Mouse (Mus musculus) liver (tissue): ENCODE results near the gene Shisa2.
"Not testable (repeated sequence)": the region's sequence is repeated elsewhere in the genome, so short reads cannot be mapped to it uniquely, and the experiment has no call there.

Experiments used
- DNase-seq: peaks from one replicate; pipeline ENCODE4 v3.0.0-alpha.2; 2020; ENCODE audit warnings: mixed read lengths

The Shisa2 gene

GRCm38 (mm10) chr14:59625158-59625805, at the start of gene Shisa2:
Gene Shisa2, plus strand, starts transcription at chr14:59625308.
- DNase-seq: peak; percentile 71

- DNase-seq: no peak
Measured at GRCm38 (mm10) chr14:59576385-59576784, 48.7 kb upstream of the Shisa2 start.

DNA sequence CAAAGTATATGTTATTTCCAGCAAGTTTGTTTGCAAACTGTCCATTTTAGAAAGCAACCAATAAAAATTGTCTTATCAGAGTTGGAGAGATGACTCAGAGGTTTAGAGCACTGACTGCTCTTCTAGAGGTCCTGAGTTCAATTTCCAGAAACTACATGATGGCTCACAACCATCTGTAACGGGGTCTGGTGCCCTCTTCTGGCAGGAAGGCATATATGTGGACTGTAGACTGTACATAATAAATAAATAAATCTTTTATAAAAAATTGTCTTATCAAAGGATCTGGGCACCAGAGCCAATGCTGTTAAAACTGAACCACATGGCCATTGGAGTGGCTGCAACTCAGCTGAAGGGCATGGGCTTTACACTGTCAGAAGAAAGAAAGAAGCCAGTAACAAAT, 34.5 kb upstream of the Shisa2 start:
- peak; percentile 16 for DNase-seq

GRCm38 (mm10) chr14:59591901-59592300, 33.2 kb upstream of the Shisa2 start:
- DNase-seq: no peak

- no peak for DNase-seq
Measured at GRCm38 (mm10) chr14:59592593-59592992, 32.5 kb upstream of the Shisa2 start.

- DNase-seq: no peak
Measured at GRCm38 (mm10) chr14:59594988-59595387, 30.1 kb upstream of the Shisa2 start.

- peak; percentile 93 for DNase-seq
Measured at GRCm38 (mm10) chr14:59597398-59598259, 27.5 kb upstream of the Shisa2 start, which contains the start of gene Cdadc1. Gene Cdadc1, minus strand, starts transcription at chr14:59597959.

DNA sequence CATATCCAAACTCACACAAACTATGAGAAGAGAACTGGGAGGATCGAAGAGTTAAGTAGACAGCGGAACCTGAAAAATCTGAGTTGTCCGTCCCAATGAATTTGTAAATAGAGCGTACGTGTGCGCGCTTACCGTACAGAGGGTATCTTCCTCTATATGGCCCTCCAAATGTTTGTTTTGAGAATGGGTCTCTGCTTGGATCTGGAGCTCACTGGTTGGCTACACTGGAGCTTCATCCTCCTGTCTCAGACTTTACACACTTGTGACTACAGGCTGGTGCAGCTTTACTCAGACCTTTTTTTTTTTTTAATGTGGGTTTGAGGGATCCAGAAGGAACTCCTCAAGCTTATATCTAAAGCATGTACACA, 26.9 kb upstream of the Shisa2 start:
- DNase-seq: no peak

- DNase-seq: no peak
Measured at GRCm38 (mm10) chr14:59604002-59604645, 21.0 kb upstream of the Shisa2 start.

DNA sequence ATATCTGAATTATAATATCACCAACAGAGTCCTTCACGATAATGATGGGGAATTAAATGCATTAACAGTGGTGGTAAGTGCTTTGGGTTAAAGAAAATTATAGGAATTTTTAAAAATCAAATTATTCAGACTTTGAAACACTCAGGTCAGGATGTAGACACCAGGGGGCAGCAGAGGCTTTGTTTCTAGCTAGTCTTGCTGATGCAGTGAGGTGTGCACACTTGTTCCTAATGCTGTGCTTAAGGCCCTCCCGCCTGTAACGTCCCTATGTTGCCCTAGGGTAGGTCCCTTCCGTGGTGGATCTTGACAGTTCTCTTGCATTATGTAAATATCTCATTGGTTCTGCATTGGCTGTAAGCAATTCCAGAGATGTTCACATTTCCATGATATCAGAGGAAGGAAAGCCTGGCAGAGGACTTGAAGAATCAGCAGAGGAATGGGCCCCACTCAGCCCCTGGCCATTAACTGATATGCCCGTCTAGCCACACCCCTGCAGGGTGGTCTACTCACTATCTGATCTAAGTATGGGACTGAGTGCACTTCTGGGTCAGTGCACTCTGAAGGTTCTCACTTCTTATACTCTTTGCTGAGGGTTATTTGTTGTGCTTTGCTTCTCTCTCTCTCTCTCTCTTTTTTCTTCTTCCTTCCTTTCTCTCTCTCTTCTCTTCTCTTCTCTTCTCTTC, 19.3 kb upstream of the Shisa2 start:
- peak; percentile 71 for DNase-seq

DNA sequence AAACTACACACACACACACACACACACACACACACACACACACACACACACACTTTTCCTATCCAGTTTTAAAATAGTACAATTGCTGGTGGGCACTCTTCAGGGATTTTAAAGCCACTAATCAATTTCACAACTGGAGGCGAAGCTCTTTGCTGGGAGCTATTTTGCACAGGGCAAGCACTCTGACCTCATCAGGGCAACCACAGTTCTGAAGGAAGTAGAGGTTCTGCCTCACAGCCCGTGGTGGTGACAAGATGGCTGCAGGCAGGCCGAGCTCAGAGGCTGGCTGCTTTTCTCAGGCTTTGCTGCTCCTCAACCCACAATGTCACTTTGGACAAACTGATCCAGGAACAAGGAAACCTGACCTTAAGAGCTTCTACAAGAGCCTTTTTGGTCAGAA, 18.1 kb upstream of the Shisa2 start:
- no peak for DNase-seq

DNA sequence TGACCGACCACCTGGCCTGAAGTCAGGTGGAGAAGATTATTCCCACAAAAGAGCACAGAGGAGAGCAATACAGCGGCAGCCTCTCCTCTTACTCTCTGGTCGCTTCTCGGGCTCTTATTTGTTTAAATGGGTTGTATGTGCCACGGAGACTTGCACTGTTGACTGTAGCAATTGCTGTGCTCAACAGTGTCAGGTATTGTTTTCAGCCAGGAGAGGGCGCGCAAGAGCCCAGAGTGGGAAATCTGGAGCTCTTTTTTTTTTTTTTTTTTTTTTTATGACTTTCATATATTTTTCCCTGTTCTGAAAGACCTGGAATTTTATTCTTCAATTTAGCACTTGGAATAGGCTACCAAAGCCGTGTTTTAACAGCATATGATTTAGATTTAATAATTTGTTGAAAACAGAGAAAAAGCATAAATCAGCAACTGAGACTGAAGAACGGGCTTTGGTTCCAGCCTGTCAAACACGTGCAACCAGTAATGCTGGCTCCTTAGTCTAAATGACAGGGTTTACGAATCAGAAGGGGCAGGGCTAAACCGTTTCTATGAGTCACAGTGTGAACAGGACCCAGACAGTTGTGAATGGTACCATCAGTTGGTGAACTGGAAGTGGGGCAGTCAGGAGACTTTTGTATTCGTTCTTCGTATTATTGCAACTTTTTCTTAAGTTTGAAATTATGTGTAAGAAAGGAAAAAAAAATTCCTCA, 12.0 kb upstream of the Shisa2 start:
- DNase-seq: peak; percentile 66

- DNase-seq: not testable (repeated sequence)
Measured at GRCm38 (mm10) chr14:59614149-59614548, 11.0 kb upstream of the Shisa2 start.

GRCm38 (mm10) chr14:59616802-59617201, 8.3 kb upstream of the Shisa2 start:
- DNase-seq: no peak

DNA sequence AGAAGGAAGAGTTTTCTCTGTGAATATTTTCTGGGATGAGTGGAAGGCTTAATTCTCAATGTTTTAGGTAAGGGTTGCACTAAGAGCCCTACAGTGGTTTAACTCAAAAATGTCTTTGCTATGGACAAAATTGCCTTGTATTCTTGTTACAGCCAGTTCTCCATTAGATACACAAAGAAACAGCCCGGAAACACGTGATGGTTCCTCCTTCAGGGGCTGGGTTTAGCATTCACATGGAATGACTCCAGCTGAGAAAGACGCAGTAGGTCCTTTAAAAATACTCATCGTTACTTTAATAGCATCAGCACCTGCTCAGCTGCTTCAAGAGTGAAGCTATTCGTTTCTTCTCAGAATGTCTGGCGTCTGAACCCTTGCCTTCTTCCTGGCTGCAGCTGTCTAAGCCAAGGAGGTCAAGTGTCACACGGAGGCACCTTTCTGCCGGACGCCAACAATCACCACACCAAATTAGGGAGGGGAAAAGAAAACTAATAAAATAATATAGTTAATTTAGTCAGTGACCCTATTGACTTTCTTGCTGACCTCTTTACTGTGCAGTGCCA, 702 bp upstream of the Shisa2 start:
- DNase-seq: no peak

- peak; percentile 19 for DNase-seq
Measured at GRCm38 (mm10) chr14:59625806-59626364, 777 bp downstream of the Shisa2 start.

- DNase-seq: no peak
Measured at GRCm38 (mm10) chr14:59626711-59627110, 1.6 kb downstream of the Shisa2 start.

- no peak for DNase-seq
Measured at GRCm38 (mm10) chr14:59627142-59627680, 2.1 kb downstream of the Shisa2 start.

- no peak for DNase-seq
Measured at GRCm38 (mm10) chr14:59627823-59628222, 2.7 kb downstream of the Shisa2 start.

DNA sequence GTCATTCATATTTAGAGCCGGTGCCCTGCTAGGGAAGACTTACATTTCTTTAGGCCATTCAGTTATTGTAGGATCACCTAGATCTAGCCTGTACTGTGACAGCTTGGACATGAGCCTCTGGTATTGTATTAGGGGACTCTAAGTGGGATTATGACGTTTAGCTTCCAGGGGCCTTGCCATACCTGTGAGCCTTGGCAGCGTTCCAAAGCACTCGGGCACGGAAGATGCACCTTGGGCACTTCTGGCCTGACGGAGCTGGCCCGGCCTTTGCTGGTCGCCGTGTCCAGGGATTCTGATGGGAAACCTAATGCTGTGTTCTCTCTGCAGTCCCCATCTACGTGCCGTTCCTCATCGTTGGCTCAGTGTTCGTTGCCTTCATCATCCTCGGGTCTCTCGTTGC, 4.2 kb downstream of the Shisa2 start:
- DNase-seq: no peak

GRCm38 (mm10) chr14:59630096-59630495, 5.0 kb downstream of the Shisa2 start:
- no peak for DNase-seq
